Mouse (Mus musculus) liver, postnatal 0 days (tissue): ENCODE measurements at regions not wholly inside any gene's neighbourhood (a gene's known extent, or its start where the extent isn't known, plus 50 kb on each side); places are given as distances from the start of the nearest gene placed in this dataset.

Experiments
- CTCF ChIP-seq: sonication (generic); IDR thresholded peaks from 2 replicates; pipeline ENCODE4 v1.5.1; 2016; ENCODE audit warnings: antibody characterized with exemption, low read depth
- EP300 ChIP-seq: IDR thresholded peaks from 2 replicates; pipeline ENCODE4 v1.6.1; 2016; ENCODE audit warnings: antibody characterized with exemption, low read depth, mild to moderate bottlenecking

DNA sequence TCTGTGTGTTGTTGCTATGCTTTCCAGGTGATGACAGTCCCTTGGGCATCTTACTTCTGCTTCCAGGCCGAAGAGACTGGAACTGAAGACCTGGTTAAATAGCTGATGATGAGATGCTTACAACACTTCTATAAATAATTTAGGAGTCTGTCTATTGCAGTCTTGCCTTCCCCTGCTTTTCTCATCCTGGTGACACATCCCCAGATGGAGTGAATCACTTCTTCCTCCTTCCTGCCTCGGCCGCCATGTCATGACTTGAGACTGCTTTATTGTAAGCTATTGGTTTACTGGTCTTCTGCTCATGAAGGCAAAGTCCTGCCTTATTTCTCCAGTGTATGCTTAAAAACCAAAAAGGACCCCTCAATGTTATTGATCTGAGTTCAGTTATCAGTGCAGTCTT, 62.1 kb upstream of the Fndc3b start:
- TF ChIP-seq CTCF (no peak), EP300 (no peak)
